Mouse (Mus musculus) forebrain, embryonic 10.5 days (tissue): Measurements from ENCODE around the gene Lypd6. TPM values are rescaled to one million over a fixed set of nuclear protein-coding genes. Genes with fewer than 3 reads are reported as not detected.
A peak's percentile ranks its signal among the peaks of the same experiment; 100 is the strongest.

Source experiments
- DNase-seq: peaks from one replicate; pipeline ENCODE4 v3.0.0-alpha.2; 2017; ENCODE audit warnings: low spot score; ENCODE audit errors: extremely low spot score
- H3K27ac ChIP-seq: fragments of 300-500 bp; sonication (generic); 2 replicates; pipeline ENCODE4 v1.5.1; 2016; ENCODE audit warnings: mild to moderate bottlenecking
- H3K27me3 ChIP-seq: fragments of 300-500 bp; sonication (generic); 2 replicates; pipeline ENCODE4 v1.6.1; 2016; ENCODE audit warnings: mild to moderate bottlenecking; ENCODE audit not compliant: poor library complexity, severe bottlenecking
- H3K36me3 ChIP-seq: fragments of 300-500 bp; sonication (generic); replicated peaks from 2 replicates; pipeline ENCODE4 v1.6.1; 2016; ENCODE audit warnings: mild to moderate bottlenecking, moderate library complexity
- H3K4me1 ChIP-seq: fragments of 300-500 bp; sonication (generic); 2 replicates; pipeline ENCODE4 v1.6.1; 2016
- H3K4me3 ChIP-seq: fragments of 300-500 bp; sonication (generic); 2 replicates; pipeline ENCODE4 v1.5.1; 2016; ENCODE audit warnings: mild to moderate bottlenecking, moderate library complexity
- H3K9me3 ChIP-seq: fragments of 300-500 bp; sonication (generic); 2 replicates; pipeline ENCODE4 v1.6.1; 2016; ENCODE audit warnings: mild to moderate bottlenecking, moderate library complexity
- WGBS: fragments of 180-500 bp; shearing (Covaris S2); methylation state at CpG from one replicate; pipeline ENCODE4 v1.1.7; 2016; 5-methylcytosine and 5-hydroxymethylcytosine counted together
- polyA plus RNA-seq: library from polyadenylated mRNA; unstranded; fragments of >200 nt; fragmentation: Nextera tagmentation; extraction: Ambion mirVana; gene quantifications from 2 replicates; pipeline ENCODE4 v1.2.1, GENCODE M21; 2016

Lypd6 gene
- polyA plus RNA-seq: 3.9 and 5.5 TPM in 2 replicates

- WGBS: under 1% methylated on average over 76 of the region's 76 CpGs
- peaks cover 29% of the 10 kb centered on the region for H3K4me1 ChIP-seq
- H3K36me3 ChIP-seq: no peaks in the 10 kb centered on the region
- no peaks in the 10 kb centered on the region for H3K9me3 ChIP-seq
- H3K4me3 ChIP-seq: peak within 1 kb of the TSS; percentile 78
- peaks cover 37% of the 10 kb centered on the region for H3K27me3 ChIP-seq
- H3K27ac ChIP-seq: peak within 1 kb of the TSS; percentile 84
- DNase-seq: peak; percentile 81
Observed at GRCm38 (mm10) chr2:50066246-50066967, at the start of gene Lypd6. Gene Lypd6, plus strand, starts transcription at chr2:50066429.

DNA sequence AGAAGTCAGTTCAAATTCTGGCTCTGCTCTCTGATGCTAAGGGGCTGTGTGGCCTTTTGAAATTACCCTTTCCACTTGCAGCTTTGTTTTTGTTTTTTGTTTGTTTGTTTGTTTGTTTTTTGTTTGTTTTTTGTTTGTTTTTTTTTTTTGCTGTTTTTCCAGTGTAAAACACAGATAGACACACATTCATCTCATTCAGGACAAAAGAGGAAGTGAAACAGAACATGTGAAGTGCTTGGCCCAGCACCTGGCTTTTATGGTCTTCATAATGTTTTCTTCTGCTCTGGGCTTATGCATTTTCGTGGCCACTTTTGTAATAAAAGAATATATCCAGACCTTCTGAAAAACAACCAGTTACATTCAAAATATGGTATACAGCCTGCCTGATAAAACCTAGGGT lies 46.8 kb upstream of the Lypd6 start:
- DNase-seq: no peak
- WGBS: 84% methylated on average over 1 of the region's 1 CpGs

DNA sequence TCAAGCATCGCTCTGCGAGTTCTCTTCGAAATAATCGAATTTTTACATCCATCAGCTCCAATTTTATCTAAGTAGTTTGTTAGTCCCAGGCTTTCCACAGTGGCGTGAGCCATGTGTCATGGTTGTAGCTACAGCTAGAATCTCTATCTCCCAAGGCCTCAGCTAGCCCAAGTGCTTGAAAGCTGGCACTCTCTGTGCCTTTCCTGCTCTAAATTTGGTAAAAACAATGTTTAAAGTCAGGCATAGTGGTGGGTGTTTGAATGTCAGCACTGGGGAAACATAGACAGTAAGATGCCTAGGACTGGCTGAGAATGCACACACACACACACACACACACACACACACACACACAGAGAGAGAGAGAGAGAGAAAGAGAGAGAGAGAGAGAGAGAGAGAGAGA lies 40.7 kb upstream of the Lypd6 start:
- H3K27ac ChIP-seq: no peak overlapping the region
- H3K4me3 ChIP-seq: no peak overlapping the region
- H3K36me3 ChIP-seq: no peaks in the 10 kb centered on the region
- no peaks in the 10 kb centered on the region for H3K27me3 ChIP-seq
- DNase-seq: no peak
- no peaks in the 10 kb centered on the region for H3K9me3 ChIP-seq
- 91% methylated on average over 5 of the region's 5 CpGs for WGBS
- H3K4me1 ChIP-seq: peaks cover 4% of the 10 kb centered on the region

More for the DNA sequence above, 46.8 kb upstream of the Lypd6 start:
- Histone ChIP-seq H3K27me3 (no peaks in the 10 kb centered on the region), H3K27ac (no peak overlapping the region), H3K4me3 (no peak overlapping the region), H3K4me1 (peaks cover 4% of the 10 kb centered on the region), H3K9me3 (no peaks in the 10 kb centered on the region), H3K36me3 (no peaks in the 10 kb centered on the region)

DNA sequence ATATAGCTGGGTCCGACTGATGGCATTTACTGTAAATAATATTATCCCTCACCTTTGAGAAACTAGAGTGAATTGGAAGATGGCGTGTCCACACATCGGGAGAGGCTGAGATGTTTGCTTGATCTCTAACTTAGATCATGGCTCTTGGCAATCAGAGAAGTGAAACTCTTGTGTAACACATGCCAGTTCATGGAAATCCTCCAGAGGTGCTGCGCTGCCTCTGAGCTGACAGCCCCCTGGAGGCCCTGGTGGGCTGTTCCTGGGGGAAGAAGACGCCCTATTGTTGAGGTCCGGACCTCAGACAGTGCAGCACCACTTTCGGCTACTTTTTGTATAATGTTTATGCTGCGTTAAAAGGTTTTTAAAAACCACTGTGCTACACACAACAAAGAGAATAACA lies 37.3 kb upstream of the Lypd6 start:
- Histone ChIP-seq H3K9me3 (no peaks in the 10 kb centered on the region), H3K27ac (no peak overlapping the region), H3K4me3 (no peak overlapping the region), H3K27me3 (no peaks in the 10 kb centered on the region), H3K36me3 (no peaks in the 10 kb centered on the region), H3K4me1 (no peaks in the 10 kb centered on the region)
- WGBS: 79% methylated on average over 8 of the region's 8 CpGs
- DNase-seq: no peak

DNA sequence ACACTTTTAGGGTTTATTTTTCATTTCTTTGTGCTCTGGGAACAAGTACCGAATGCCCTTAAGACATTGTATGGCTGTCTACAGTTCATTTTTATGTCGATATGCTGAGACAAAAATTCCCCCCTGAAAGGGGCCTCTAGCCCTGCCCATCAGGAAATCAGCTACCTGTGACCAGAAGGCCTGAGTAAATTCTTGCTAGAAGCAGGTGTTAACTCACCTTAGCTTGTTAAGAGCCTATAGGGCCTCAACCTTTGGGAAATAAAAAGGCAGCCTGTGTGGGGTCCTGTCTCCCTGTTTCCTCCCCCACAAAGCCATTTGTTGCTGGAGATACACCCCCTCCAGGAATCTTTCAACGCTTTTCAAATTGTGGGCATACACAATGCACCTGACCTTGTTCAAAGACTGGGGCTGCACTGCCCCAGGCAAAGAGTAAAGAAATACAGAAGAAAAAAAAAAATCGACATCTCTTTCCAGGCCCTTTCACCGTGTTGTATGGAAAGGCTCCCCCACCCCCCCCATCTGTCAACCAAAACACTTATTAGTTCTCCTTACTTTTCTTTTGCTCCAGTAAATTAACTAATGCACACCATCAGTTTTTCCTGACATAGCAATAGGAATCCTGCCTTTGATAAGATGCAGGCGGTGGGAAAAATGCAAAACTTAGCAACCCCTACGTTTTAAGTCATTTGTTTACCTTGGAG lies 21.9 kb upstream of the Lypd6 start:
- Histone ChIP-seq H3K27me3 (no peaks in the 10 kb centered on the region), H3K9me3 (no peaks in the 10 kb centered on the region), H3K4me3 (no peak overlapping the region), H3K36me3 (no peaks in the 10 kb centered on the region), H3K4me1 (peaks cover 36% of the 10 kb centered on the region), H3K27ac (no peak overlapping the region)
- DNase-seq: no peak
- 47% methylated on average over 7 of the region's 7 CpGs for WGBS

DNA sequence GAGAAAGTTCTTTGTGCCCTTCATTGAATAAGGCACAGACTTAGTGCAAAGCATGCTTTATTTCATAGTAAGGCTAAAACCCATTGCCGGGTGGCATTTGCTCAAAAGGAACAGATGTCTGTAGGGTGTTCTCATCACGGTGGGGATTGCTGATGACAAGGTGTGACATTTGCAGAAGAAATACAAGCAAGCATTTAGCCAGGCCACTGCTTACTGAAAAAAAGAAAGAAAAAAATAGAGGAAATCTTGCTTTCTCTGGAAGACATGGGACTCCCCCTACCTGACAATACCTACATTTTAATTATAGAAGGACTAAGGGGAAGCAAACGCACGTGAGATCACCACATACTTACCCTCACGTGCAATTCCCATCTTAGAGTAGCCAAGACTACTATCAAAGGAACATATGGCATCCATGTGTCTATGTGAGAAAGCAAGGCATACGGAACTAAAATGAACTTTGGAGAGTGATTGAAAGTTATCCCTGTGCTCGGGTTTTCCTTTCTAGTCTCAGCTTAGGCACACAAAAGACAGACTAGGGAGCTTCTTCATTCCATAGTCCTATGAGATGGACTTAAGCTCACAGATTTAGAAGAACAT lies 21.3 kb upstream of the Lypd6 start:
- Histone ChIP-seq H3K9me3 (no peaks in the 10 kb centered on the region), H3K27ac (peak overlapping the region; percentile 9; the same call in 1 of the 2 replicates), H3K4me3 (no peak overlapping the region), H3K4me1 (peaks cover 36% of the 10 kb centered on the region), H3K27me3 (no peaks in the 10 kb centered on the region), H3K36me3 (no peaks in the 10 kb centered on the region)
- DNase-seq: no peak
- WGBS: 68% methylated on average over 7 of the region's 7 CpGs

- no peak overlapping the region for H3K4me3 ChIP-seq
- H3K27me3 ChIP-seq: no peaks in the 10 kb centered on the region
- no peaks in the 10 kb centered on the region for H3K36me3 ChIP-seq
- H3K27ac ChIP-seq: no peak overlapping the region
- no peak for DNase-seq
- peaks cover 36% of the 10 kb centered on the region for H3K4me1 ChIP-seq
- 85% methylated on average over 4 of the region's 4 CpGs for WGBS
- H3K9me3 ChIP-seq: no peaks in the 10 kb centered on the region
Observed at GRCm38 (mm10) chr2:50045841-50046240, 20.4 kb upstream of the Lypd6 start.

GRCm38 (mm10) chr2:50048442-50048841 lies 17.8 kb upstream of the Lypd6 start:
- Histone ChIP-seq H3K27me3 (no peaks in the 10 kb centered on the region), H3K4me3 (no peak overlapping the region), H3K4me1 (peaks cover 35% of the 10 kb centered on the region), H3K27ac (no peak overlapping the region), H3K9me3 (no peaks in the 10 kb centered on the region), H3K36me3 (no peaks in the 10 kb centered on the region)
- no peak for DNase-seq

DNA sequence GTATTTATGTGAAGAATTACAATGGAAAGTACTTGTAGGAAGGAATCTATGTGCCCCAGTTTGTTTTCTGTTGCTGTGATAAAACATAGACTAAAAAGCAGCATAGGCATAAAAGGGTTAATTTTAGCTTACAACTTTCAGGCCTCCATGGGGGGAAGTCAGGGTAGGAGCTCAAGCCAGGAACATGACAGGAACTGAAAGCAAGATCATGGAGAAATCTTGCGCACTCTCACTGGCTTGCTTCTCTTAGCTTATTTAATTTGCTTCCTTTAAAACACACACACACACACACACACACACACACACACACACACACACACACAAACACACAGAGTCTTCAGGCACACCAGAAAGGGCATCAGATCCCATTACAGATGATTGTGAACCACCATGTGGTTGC lies 12.3 kb upstream of the Lypd6 start:
- H3K36me3 ChIP-seq: no peaks in the 10 kb centered on the region
- H3K27ac ChIP-seq: no peak overlapping the region
- H3K4me1 ChIP-seq: no peaks in the 10 kb centered on the region
- H3K9me3 ChIP-seq: no peaks in the 10 kb centered on the region
- H3K27me3 ChIP-seq: no peaks in the 10 kb centered on the region
- no peak for DNase-seq
- H3K4me3 ChIP-seq: no peak overlapping the region
- WGBS: 92% methylated on average over 1 of the region's 1 CpGs

- Histone ChIP-seq H3K9me3 (no peaks in the 10 kb centered on the region), H3K27ac (peak overlapping the region; percentile 84), H3K27me3 (peaks cover 37% of the 10 kb centered on the region), H3K4me1 (peaks cover 29% of the 10 kb centered on the region), H3K4me3 (peak overlapping the region; percentile 78), H3K36me3 (no peaks in the 10 kb centered on the region)
- no peak for DNase-seq
- WGBS: under 1% methylated on average over 14 of the region's 14 CpGs
Observed at GRCm38 (mm10) chr2:50065902-50066245, 355 bp upstream of the Lypd6 start.

GRCm38 (mm10) chr2:50066968-50067315 lies 713 bp downstream of the Lypd6 start:
- WGBS: 3% methylated on average over 9 of the region's 9 CpGs

GRCm38 (mm10) chr2:50069571-50070295 lies 3.5 kb downstream of the Lypd6 start:
- Histone ChIP-seq H3K36me3 (no peaks in the 10 kb centered on the region), H3K9me3 (no peaks in the 10 kb centered on the region), H3K27ac (no peak overlapping the region), H3K27me3 (peaks cover 30% of the 10 kb centered on the region), H3K4me3 (no peak overlapping the region), H3K4me1 (peaks cover 25% of the 10 kb centered on the region)
- WGBS: 84% methylated on average over 13 of the region's 13 CpGs
- no peak for DNase-seq

More at GRCm38 (mm10) chr2:50066968-50067315, 713 bp downstream of the Lypd6 start:
- H3K27ac ChIP-seq: peak overlapping the region; percentile 84
- H3K36me3 ChIP-seq: no peaks in the 10 kb centered on the region
- H3K4me3 ChIP-seq: peak overlapping the region; percentile 78
- no peak for DNase-seq
- H3K27me3 ChIP-seq: peaks cover 37% of the 10 kb centered on the region
- H3K9me3 ChIP-seq: no peaks in the 10 kb centered on the region
- H3K4me1 ChIP-seq: peaks cover 29% of the 10 kb centered on the region
